Mouse (Mus musculus) megakaryocyte, embryonic 14.5 days (primary cell): ENCODE data around the gene Rnf130. TPM values are rescaled to one million over a fixed set of nuclear protein-coding genes. Genes with fewer than 3 reads are reported as not detected.

Experiments
- H3K27me3 ChIP-seq: replicated peaks from 2 replicates; pipeline ENCODE3; 2012; ENCODE audit warnings: inconsistent platforms
- H3K36me3 ChIP-seq: replicated peaks from 2 replicates; pipeline ENCODE3; 2012; ENCODE audit warnings: low read length, inconsistent platforms, mixed read lengths
- H3K4me1 ChIP-seq: 2 replicates; pipeline ENCODE4 v1.6.1; 2012; ENCODE audit warnings: inconsistent platforms
- H3K4me3 ChIP-seq: replicated peaks from 2 replicates; pipeline ENCODE3; 2012; ENCODE audit warnings: moderate library complexity, mild to moderate bottlenecking, inconsistent platforms
- H3K9me3 ChIP-seq: 2 replicates; pipeline ENCODE4 v1.6.1; 2012; ENCODE audit warnings: inconsistent platforms
- FLI1 ChIP-seq: IDR thresholded peaks from 2 replicates; pipeline ENCODE4 v1.6.1; 2012; ENCODE audit warnings: low read length, inconsistent platforms, mixed read lengths
- GATA1 ChIP-seq: IDR thresholded peaks from 3 replicates; pipeline ENCODE4 v1.6.1; 2012; ENCODE audit warnings: mixed read lengths, low read length, inconsistent platforms, borderline replicate concordance
- polyA plus RNA-seq: library from polyadenylated mRNA; stranded (reverse); fragments of >175 nt; gene quantifications from 2 replicates; pipeline ENCODE4 v1.2.3, GENCODE M21; 2012; ENCODE audit warnings: low replicate concordance; ENCODE audit not compliant: insufficient read depth

The Rnf130 gene
- polyA plus RNA-seq, 1 experiment: 25.1 TPM

DNA sequence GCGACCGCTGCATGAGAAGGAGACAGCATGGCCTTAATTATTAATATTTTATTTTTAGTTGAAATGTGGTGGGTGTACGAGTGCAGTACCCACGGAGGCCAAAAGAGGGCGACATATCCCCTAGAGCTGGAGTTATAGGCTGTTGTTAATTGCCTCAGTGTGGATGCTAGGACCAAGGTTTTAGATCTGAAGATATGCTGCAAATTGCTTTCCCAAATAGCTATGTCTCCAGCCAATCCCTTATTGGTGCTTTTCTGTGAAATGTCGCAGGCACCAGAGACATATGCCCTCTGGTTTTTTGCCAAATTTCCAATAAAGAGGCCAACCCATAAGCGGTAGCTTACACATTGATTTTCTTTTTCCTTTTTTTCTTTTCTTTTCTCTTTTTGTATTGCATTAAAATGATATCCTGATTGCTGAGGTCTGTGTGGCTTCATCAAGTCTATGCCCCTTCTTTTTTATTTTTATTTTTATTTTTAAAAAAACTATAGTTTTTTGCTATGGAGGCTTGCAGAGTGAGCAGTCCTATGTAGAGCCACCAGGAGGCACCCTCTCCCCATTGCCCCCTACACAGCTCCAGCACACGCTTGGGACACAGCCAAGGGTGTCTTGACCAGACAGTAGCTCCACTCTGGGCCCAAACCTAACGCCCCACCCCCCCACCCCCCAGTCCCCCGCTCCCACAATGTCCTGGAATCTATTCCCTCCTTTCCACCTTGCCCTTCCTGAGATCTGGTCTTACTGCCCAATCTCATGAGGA lies 38.7 kb upstream of the Rnf130 start:
- Histone ChIP-seq H3K9me3 (no peaks in the 10 kb centered on the region), H3K4me1 (peaks cover 47% of the 10 kb centered on the region), H3K4me3 (no peak overlapping the region), H3K36me3 (no peaks in the 10 kb centered on the region), H3K27me3 (no peaks in the 10 kb centered on the region)
- TF ChIP-seq FLI1: no peak
- peak; percentile 10; the same call in 1 of the 3 replicates for TF ChIP-seq GATA1

DNA sequence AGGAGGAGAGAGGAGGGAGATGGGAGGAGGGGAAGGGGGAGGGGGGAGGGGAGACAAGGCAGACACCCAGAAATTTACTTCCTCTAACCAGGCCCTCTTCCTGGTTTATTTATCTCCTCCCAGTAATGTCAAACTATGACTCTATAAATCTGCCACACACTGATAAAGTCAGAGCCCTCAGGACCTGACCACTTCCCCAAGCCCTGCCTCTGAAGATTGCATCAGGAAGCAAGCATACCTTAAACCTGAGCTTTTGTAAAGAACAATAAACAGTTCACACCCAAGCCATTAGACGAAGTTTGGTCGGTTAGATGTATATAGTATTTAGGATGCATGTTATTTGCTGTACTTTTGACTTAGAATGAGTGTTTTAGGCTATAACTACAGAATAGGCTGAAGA lies 30.6 kb upstream of the Rnf130 start:
- TF ChIP-seq GATA1: no peak
- TF ChIP-seq FLI1: no peak
- H3K4me3 ChIP-seq: no peak overlapping the region
- H3K27me3 ChIP-seq: no peaks in the 10 kb centered on the region
- H3K36me3 ChIP-seq: no peaks in the 10 kb centered on the region
- H3K4me1 ChIP-seq: peaks cover 40% of the 10 kb centered on the region
- H3K9me3 ChIP-seq: no peaks in the 10 kb centered on the region

DNA sequence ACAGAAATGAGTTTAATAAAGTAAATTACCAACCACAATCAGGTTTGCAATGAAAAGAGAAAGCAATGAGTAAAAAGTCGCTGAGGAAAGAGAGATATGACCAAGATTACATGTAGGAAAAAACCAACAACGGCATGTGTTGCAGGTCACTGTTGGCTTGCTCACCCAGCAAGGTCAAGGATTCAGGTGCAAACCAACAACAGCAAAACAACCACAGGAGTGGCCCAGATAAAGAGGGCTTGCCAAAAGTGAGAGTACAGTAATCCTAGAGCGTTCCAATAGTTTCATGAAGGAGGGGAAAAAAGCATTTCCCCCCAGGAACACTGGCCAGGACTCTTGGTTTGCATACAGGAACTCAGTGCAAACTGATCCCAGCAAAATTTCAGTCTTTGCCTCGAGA lies 28.7 kb upstream of the Rnf130 start:
- no peaks in the 10 kb centered on the region for H3K27me3 ChIP-seq
- no peak overlapping the region for H3K4me3 ChIP-seq
- no peaks in the 10 kb centered on the region for H3K36me3 ChIP-seq
- TF ChIP-seq FLI1: no peak
- no peak for TF ChIP-seq GATA1
- peaks cover 33% of the 10 kb centered on the region for H3K4me1 ChIP-seq
- no peaks in the 10 kb centered on the region for H3K9me3 ChIP-seq

DNA sequence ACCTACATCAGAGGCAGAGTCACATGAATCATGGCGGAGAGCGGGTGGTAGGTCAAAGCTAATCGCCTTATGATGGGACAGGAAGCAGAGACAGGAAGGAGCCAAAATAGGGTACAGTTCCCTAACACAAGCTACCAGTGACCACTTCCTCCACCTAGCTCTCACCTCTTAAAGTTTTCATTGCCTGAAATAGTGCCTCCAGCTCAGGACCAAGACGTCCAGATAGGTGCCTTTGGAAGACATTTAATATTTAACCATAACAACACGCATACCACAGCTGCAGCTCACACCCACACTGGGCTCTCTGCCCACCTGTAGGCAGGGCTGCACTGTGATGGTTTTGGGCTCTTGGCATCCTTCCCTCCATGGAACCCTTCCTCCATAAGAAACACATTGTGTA lies 27.8 kb upstream of the Rnf130 start:
- Histone ChIP-seq H3K9me3 (no peaks in the 10 kb centered on the region), H3K27me3 (peaks cover 2% of the 10 kb centered on the region), H3K36me3 (no peaks in the 10 kb centered on the region), H3K4me1 (peaks cover 33% of the 10 kb centered on the region), H3K4me3 (no peak overlapping the region)
- no peak for TF ChIP-seq GATA1
- no peak for TF ChIP-seq FLI1

DNA sequence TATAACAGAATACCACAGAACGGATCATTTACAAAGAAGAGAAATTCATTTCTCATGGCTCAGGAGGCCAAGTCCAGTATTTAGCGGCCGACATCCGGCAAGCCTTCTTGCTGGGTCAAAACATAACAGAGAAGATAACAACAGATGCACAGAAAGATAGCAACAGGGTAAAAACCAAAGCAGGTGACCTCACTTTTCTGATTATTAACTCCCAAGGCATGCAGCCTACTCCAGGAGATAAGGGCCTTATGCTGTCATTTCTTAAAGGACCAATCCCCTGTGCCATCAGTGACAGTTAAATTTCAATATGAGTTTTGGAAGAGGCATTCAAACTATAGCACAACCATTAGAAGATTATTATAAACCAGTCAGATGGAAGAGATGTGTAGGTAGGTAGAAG lies 22.3 kb upstream of the Rnf130 start:
- Histone ChIP-seq H3K4me1 (no peaks in the 10 kb centered on the region; the same call in 1 of the 2 replicates), H3K9me3 (no peaks in the 10 kb centered on the region), H3K36me3 (no peaks in the 10 kb centered on the region), H3K4me3 (no peak overlapping the region), H3K27me3 (peaks cover 2% of the 10 kb centered on the region)
- TF ChIP-seq GATA1 (no peak), FLI1 (no peak)

GRCm38 (mm10) chr11:50007776-50008175 lies 17.4 kb upstream of the Rnf130 start:
- H3K4me3 ChIP-seq: no peak overlapping the region
- no peaks in the 10 kb centered on the region for H3K9me3 ChIP-seq
- no peaks in the 10 kb centered on the region for H3K36me3 ChIP-seq
- TF ChIP-seq FLI1 (no peak), GATA1 (no peak)
- H3K4me1 ChIP-seq: peaks cover 15% of the 10 kb centered on the region; the same call in 1 of the 2 replicates
- peaks cover 11% of the 10 kb centered on the region for H3K27me3 ChIP-seq

DNA sequence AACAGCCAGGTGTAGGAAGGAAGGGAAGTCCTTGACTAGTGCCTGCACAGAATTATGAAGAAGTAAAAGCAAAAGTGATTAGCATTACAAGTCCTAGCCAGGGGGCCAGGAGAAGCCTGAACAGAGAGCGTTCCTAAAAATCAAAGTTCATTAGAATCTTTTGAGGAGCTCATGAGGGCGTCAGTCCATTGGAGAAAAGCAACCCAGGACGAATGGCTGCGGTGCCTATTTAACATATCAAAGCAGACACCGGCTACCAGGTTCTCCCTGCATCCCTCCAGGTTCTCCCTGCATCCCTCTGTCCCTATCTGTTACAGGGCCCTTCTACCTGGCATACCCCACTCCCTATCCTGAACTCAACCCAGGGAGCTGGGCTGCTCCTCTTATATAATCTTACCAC lies 16.9 kb upstream of the Rnf130 start:
- Histone ChIP-seq H3K36me3 (no peaks in the 10 kb centered on the region), H3K27me3 (peaks cover 11% of the 10 kb centered on the region), H3K9me3 (peaks cover under 1% of the 10 kb centered on the region; the same call in 1 of the 2 replicates), H3K4me3 (no peak overlapping the region), H3K4me1 (peaks cover 15% of the 10 kb centered on the region; the same call in 1 of the 2 replicates)
- no peak for TF ChIP-seq FLI1
- no peak for TF ChIP-seq GATA1

DNA sequence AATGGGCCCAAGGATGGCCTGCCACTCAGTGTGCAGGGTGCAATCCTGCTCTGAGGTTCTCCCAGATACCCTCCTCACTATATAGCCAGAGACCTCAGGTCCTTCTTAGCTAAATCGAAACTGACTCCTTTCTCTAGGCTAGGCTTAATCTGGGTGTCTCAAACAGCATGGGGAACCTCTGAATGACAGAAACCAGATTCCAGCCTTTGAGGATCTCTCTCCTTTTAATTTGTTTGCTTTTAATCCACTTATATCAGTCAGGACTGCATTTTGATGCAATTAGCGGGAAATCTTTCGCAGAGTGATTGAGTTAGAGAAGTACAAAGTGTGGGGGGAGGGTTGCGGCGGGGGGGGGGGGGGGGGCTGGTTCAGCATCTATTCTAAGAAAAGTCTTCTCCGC lies 12.1 kb upstream of the Rnf130 start:
- Histone ChIP-seq H3K27me3 (peaks cover 14% of the 10 kb centered on the region), H3K36me3 (no peaks in the 10 kb centered on the region), H3K9me3 (peaks cover 6% of the 10 kb centered on the region), H3K4me1 (peaks cover 30% of the 10 kb centered on the region), H3K4me3 (no peak overlapping the region)
- TF ChIP-seq FLI1 (no peak), GATA1 (no peak)

DNA sequence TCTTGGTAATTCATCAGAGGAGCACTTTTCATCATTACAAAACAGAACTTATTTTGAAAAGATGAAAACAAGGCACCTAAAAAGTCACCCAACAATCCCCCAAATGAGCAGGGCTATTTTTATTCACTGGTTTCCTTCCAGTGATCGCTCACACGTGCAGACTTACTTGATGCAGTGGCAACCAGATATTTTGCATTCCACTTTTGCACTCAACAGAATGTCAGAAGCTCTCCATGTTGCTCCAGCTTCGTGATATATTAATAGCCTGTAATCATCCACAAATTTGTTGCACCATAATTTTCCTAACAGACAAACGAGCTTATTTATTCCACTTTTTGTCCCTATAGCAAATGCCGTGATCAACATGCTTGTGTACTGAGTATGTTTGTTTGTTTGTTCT lies 8.6 kb upstream of the Rnf130 start:
- H3K4me3 ChIP-seq: no peak overlapping the region
- TF ChIP-seq GATA1 (no peak), FLI1 (no peak)
- H3K9me3 ChIP-seq: peaks cover 6% of the 10 kb centered on the region
- H3K4me1 ChIP-seq: peaks cover 27% of the 10 kb centered on the region
- H3K36me3 ChIP-seq: no peaks in the 10 kb centered on the region
- H3K27me3 ChIP-seq: peaks cover 9% of the 10 kb centered on the region

DNA sequence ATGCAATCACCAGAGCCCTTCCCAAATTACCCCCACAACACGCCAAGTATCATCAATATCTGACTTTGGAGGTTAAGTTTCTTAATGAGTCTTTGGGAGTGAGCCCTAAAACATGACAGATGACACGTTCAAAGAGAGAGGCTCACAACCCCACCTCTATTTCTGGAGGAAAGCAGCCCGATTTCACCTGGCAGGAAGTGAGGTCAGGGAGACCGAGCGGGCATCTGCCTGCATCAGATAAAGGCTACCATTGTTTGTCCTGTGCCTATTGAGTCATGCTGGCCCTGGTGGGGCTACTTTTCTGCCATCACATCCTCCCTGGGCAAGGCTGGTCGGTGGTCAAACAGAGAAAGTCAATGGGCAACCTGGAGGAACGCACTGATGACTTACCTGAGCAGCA lies 7.6 kb upstream of the Rnf130 start:
- peaks cover 27% of the 10 kb centered on the region for H3K4me1 ChIP-seq
- peaks cover 6% of the 10 kb centered on the region for H3K9me3 ChIP-seq
- no peaks in the 10 kb centered on the region for H3K36me3 ChIP-seq
- TF ChIP-seq FLI1 (no peak), GATA1 (no peak)
- no peak overlapping the region for H3K4me3 ChIP-seq
- H3K27me3 ChIP-seq: peaks cover 3% of the 10 kb centered on the region

DNA sequence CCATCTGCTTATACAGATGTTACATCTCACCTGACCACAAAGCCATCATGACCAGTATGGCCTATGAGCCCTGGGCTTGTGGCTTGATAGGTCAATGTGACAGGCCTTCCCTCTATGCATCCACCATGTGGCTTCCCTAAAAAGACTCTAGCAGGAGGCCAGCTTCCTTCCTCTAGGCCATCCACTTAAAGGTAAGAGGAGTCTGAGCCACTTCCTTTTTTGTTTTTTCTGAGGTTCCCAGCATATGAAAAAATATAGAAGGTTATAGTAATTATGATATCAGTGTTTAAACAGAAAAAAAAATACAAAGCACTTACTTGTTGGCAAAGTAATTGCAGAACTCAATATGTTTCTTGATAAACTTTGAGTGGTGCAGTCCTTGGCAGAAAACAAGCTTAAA lies 6.3 kb upstream of the Rnf130 start:
- Histone ChIP-seq H3K4me3 (peak overlapping the region; percentile 57), H3K27me3 (no peaks in the 10 kb centered on the region), H3K36me3 (no peaks in the 10 kb centered on the region), H3K4me1 (peaks cover 32% of the 10 kb centered on the region), H3K9me3 (0 out of 2 replicates have a peak, but pooled peaks cover under 1% of the 10 kb centered on the region)
- TF ChIP-seq GATA1 (no peak), FLI1 (no peak)
